Mouse (Mus musculus) adrenal gland (tissue): ENCODE data around the gene Zfp710.

Experiments used
- intact Hi-C: fragments of 180-260 bp; cut with DNase I; formaldehyde crosslinking; loops from one replicate; pipeline ENCODE4 v1.15.1; 2025

Zfp710 gene

GRCm38 (mm10) chr7:80053147-80053546 lies 28.5 kb downstream of the Zfp710 start:
- intact Hi-C loops: no loop called here

GRCm38 (mm10) chr7:80055781-80056180 lies 31.2 kb downstream of the Zfp710 start:
- intact Hi-C loops: no loop called here

- intact Hi-C loops: no loop called here
Observed at GRCm38 (mm10) chr7:80057002-80057691, 32.5 kb downstream of the Zfp710 start.

GRCm38 (mm10) chr7:80057781-80058180 lies 33.2 kb downstream of the Zfp710 start:
- intact Hi-C loops: no loop called here

GRCm38 (mm10) chr7:80058405-80059063 lies 33.9 kb downstream of the Zfp710 start:
- intact Hi-C loops: no loop called here

GRCm38 (mm10) chr7:80059064-80059838 lies 34.6 kb downstream of the Zfp710 start:
- intact Hi-C loops: no loop called here

- intact Hi-C loops: no loop called here
Observed at GRCm38 (mm10) chr7:80060012-80060778, 35.6 kb downstream of the Zfp710 start.

- intact Hi-C loops: no loop called here
Observed at GRCm38 (mm10) chr7:80062083-80062826, 37.6 kb downstream of the Zfp710 start.

GRCm38 (mm10) chr7:80063244-80063643 lies 38.6 kb downstream of the Zfp710 start:
- intact Hi-C loops: no loop called here

GRCm38 (mm10) chr7:80063902-80064736 lies 39.5 kb downstream of the Zfp710 start:
- intact Hi-C loops: no loop called here

GRCm38 (mm10) chr7:80065250-80065649 lies 40.6 kb downstream of the Zfp710 start:
- intact Hi-C loops: no loop called here

GRCm38 (mm10) chr7:80066675-80067455 lies 42.3 kb downstream of the Zfp710 start:
- intact Hi-C loops: no loop called here

- intact Hi-C loops: no loop called here
Observed at GRCm38 (mm10) chr7:80068341-80068740, 43.7 kb downstream of the Zfp710 start.

GRCm38 (mm10) chr7:80069615-80070327 lies 45.2 kb downstream of the Zfp710 start:
- intact Hi-C loops: no loop called here

- intact Hi-C loops: no loop called here
Observed at GRCm38 (mm10) chr7:80071209-80071608, 46.6 kb downstream of the Zfp710 start.

GRCm38 (mm10) chr7:80072297-80072696 lies 47.7 kb downstream of the Zfp710 start:
- intact Hi-C loops: no loop called here

GRCm38 (mm10) chr7:80073506-80073905 lies 48.9 kb downstream of the Zfp710 start:
- intact Hi-C loops: no loop called here

- intact Hi-C loops: no loop called here
Observed at GRCm38 (mm10) chr7:80074921-80075441, 50.4 kb downstream of the Zfp710 start.
